Mouse (Mus musculus) stomach, postnatal 0 days (tissue): ENCODE data around the gene Hif3a. TPM values are rescaled to one million over a fixed set of nuclear protein-coding genes. Genes with fewer than 3 reads are reported as not detected.

Source experiments
- ATAC-seq: fragments of 200-750 bp; cut with Nextera tagmentation; 2 replicates; pipeline ENCODE4 v1.8.0; 2017; ENCODE audit not compliant: low FRiP score, low TSS enrichment
- DNase-seq: peaks from one replicate; pipeline ENCODE4 v3.0.0-alpha.2; 2016; ENCODE audit warnings: low spot score
- H3K27ac ChIP-seq: fragments of 300-500 bp; sonication (generic); replicated peaks from 2 replicates; pipeline ENCODE4 v1.5.1; 2014; ENCODE audit warnings: mild to moderate bottlenecking, control low read depth
- H3K27me3 ChIP-seq: fragments of 300-500 bp; sonication (generic); 2 replicates; pipeline ENCODE4 v1.6.1; 2014; ENCODE audit warnings: low read length; ENCODE audit not compliant: control insufficient read depth, insufficient read depth
- H3K36me3 ChIP-seq: fragments of 300-500 bp; sonication (generic); 2 replicates; pipeline ENCODE4 v1.6.1; 2014; ENCODE audit warnings: low read length, mixed read lengths; ENCODE audit not compliant: control insufficient read depth, insufficient read depth
- H3K4me1 ChIP-seq: fragments of 300-500 bp; sonication (generic); replicated peaks from 2 replicates; pipeline ENCODE4 v1.6.1; 2014; ENCODE audit warnings: antibody characterized with exemption; ENCODE audit not compliant: control insufficient read depth, insufficient read depth
- H3K4me2 ChIP-seq: fragments of 300-500 bp; sonication (generic); replicated peaks from 2 replicates; pipeline ENCODE4 v1.6.1; 2014; ENCODE audit warnings: low read depth, mild to moderate bottlenecking, control low read depth, moderate library complexity
- H3K4me3 ChIP-seq: fragments of 300-500 bp; sonication (generic); 2 replicates; pipeline ENCODE4 v1.5.1; 2014; ENCODE audit warnings: low read depth, low read length, control low read depth
- H3K9ac ChIP-seq: fragments of 300-500 bp; sonication (generic); 2 replicates; pipeline ENCODE4 v1.6.1; 2014; ENCODE audit warnings: mild to moderate bottlenecking, low read length, control low read depth, mixed read lengths
- H3K9me3 ChIP-seq: fragments of 300-500 bp; sonication (generic); 2 replicates; pipeline ENCODE4 v1.6.1; 2016; ENCODE audit warnings: low read length; ENCODE audit not compliant: control insufficient read depth
- CTCF ChIP-seq: IDR thresholded peaks from 2 replicates; pipeline ENCODE4 v1.5.1; 2016; ENCODE audit warnings: antibody characterized with exemption, low read depth, mild to moderate bottlenecking, moderate library complexity
- EP300 ChIP-seq: optimal IDR thresholded peaks from 2 replicates; pipeline ENCODE3; 2016; ENCODE audit warnings: antibody characterized with exemption
- WGBS: fragments of 180-500 bp; shearing (Covaris S2); extraction: QIAGEN DNeasy Blood & Tissue Kit; methylation state at CpG from one replicate; pipeline ENCODE4 v1.1.7; 2014; 5-methylcytosine and 5-hydroxymethylcytosine counted together
- polyA plus RNA-seq: library from polyadenylated mRNA; unstranded; fragments of >200 nt; fragmentation: Nextera tagmentation; extraction: Ambion mirVana; gene quantifications from 2 replicates; pipeline ENCODE4 v1.2.1, GENCODE M21; 2015

The Hif3a gene
- polyA plus RNA-seq, 1 experiment from 2014 or later: 4.0 TPM

DNA sequence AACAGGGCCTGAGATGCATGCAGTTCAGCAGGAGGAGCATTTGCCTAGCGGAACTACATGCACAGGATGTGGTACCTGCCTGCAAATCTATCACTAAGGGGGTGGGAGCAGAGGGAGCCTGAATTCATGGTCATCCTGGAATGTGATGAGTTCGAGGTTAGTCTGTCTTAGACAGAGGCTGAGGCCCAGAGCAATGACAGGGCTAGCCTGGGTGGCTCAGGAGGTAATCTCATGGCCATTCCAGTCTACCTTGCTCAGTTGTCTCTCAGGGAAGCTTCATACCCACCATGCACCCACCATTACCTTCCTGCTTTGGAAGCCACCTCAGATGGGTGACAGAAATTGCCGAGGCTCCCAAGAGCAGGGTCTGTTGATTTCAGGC lies 2.8 kb downstream of the Hif3a start:
- no peaks in the 10 kb centered on the region for H3K27me3 ChIP-seq
- H3K9me3 ChIP-seq: no peaks in the 10 kb centered on the region
- WGBS: 38% methylated on average over 3 of the region's 3 CpGs
- DNase-seq: no peak
- peak overlapping the region; percentile 51 for H3K4me2 ChIP-seq
- no peak for ATAC-seq
- peak overlapping the region; percentile 43 for H3K9ac ChIP-seq
- H3K36me3 ChIP-seq: peaks cover 3% of the 10 kb centered on the region; the same call in 1 of the 2 replicates
- H3K4me1 ChIP-seq: peaks cover 9% of the 10 kb centered on the region
- TF ChIP-seq EP300 (no peak), CTCF (no peak)
- peak overlapping the region; percentile 60 for H3K4me3 ChIP-seq
- peak overlapping the region; percentile 99 for H3K27ac ChIP-seq

DNA sequence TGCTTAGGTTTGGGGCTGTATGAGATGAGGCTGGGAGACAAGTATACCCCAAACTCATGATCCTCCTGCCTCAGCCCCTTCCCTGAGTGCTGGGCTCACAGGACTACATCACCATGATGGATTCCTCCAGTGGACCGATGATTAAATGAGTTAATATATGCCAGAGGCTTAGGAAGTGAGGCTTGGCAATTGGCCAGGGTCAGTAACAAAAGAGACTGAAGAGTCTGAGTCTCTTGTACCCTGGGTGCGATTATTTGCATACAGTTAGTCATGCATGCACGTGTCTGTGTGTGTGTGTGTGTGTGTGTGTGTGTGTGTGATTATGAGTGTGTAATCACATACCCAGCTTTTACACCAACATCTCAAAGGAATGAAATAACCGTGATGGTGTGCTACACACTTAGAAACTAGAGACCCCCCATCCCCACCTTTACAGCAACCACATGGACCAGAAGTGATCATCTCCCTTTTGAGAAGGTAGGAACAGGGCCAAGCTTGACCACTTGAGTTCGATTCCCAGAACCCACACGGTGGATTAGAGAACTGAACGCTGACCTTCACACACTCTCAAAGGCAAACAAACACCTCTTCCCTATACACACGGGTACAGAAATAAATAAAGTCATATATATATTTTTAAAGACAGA lies 3.3 kb downstream of the Hif3a start:
- ATAC-seq (peak; percentile 25), DNase-seq (peak; percentile 85)
- WGBS: 3% methylated on average over 8 of the region's 8 CpGs
- H3K9ac ChIP-seq: peak overlapping the region; percentile 57
- peaks cover 3% of the 10 kb centered on the region; the same call in 1 of the 2 replicates for H3K36me3 ChIP-seq
- TF ChIP-seq CTCF: no peak
- no peak for TF ChIP-seq EP300
- H3K27me3 ChIP-seq: no peaks in the 10 kb centered on the region
- H3K4me1 ChIP-seq: peaks cover 9% of the 10 kb centered on the region
- peak overlapping the region; percentile 60 for H3K4me3 ChIP-seq
- H3K9me3 ChIP-seq: no peaks in the 10 kb centered on the region
- peak overlapping the region; percentile 99 for H3K27ac ChIP-seq
- peak overlapping the region; percentile 51 for H3K4me2 ChIP-seq

DNA sequence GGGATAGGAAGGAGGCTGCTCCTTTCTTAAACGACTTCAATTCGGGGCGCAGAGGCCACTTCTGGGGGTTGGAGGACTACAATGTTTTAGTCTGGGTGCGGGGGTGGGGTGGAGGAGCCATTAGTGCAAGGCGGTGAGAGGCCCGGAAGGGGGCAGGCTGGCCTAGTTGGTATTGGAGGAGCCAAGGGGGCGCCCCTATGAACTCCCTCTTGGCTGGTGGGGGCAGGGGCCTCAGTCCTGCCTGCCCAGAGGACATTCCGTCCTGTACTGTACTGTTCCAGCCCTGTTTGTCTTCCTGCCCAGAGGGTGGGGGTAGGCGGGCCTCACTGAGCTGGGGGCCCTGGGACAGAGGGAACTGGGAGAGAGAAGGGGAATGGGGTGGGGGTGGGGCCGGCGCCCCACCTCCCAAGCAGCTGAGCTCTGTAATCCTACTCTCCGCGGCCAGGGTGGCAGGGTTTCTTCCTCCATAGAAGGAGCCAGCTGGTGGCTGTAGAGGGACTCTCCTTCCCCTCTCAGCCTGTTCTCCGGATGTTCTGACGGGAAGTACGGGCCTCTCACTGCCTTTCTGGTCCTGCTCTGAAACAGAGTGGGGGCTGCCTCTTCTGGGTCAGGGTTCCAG lies 4.0 kb downstream of the Hif3a start:
- DNase-seq (peak; percentile 95), ATAC-seq (peak; percentile 88)
- peak overlapping the region; percentile 57 for H3K9ac ChIP-seq
- peak overlapping the region; percentile 10; the same call in 1 of the 2 replicates for H3K4me3 ChIP-seq
- no peaks in the 10 kb centered on the region for H3K27me3 ChIP-seq
- peaks cover 7% of the 10 kb centered on the region; the same call in 1 of the 2 replicates for H3K36me3 ChIP-seq
- H3K4me2 ChIP-seq: peak overlapping the region; percentile 51
- TF ChIP-seq EP300 (peak; percentile 94), CTCF (peak; percentile 68)
- H3K27ac ChIP-seq: peak overlapping the region; percentile 99
- no peaks in the 10 kb centered on the region for H3K9me3 ChIP-seq
- WGBS: 1% methylated on average over 16 of the region's 16 CpGs
- peaks cover 7% of the 10 kb centered on the region for H3K4me1 ChIP-seq

DNA sequence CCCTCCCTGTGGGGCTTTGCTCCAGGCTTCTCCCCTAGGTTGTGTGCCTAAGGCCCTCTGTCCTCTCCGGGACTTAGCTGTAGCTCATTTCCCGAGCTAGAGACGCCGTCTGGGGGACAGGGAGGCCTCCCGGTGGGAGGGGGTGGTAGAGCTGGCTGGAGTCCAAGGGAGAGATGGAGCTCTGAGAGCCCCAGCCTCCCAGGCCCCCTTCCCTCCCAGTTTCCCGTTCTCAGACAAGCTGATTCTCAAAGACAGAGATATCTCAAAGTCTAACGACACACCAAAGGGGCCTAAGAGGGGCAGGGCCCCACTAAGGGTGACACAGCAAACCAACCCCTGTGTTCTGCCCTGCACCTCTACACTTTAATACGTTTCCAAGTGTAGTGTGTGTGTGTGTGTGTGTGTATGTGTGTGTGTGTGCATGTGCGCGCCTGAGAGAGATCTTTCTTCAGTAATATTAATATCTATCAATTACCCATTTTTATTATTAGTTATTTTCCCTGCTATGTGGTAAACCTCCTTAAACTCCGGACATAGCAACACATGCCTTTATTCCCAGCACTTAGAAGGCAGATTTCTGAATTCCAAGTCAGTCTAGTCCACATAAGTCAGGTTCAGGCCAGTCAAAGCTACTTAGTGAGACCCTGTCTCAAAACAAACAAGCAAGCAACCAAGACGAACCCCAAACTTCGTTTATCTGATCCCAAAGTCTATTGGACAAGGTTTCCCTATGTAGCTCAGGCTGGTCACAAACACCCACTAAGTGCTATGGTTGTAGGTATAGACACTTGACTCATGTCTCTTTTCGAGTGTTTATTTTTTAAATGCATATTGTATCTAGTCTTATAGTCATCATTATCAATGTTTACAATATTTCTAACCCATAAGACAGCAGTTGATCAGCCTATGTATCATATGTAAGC lies 5.4 kb downstream of the Hif3a start:
- Histone ChIP-seq H3K9me3 (no peaks in the 10 kb centered on the region), H3K27ac (peak overlapping the region; percentile 99), H3K27me3 (no peaks in the 10 kb centered on the region), H3K36me3 (peaks cover 7% of the 10 kb centered on the region; the same call in 1 of the 2 replicates), H3K4me3 (peak overlapping the region; percentile 48), H3K4me2 (peak overlapping the region; percentile 86), H3K9ac (peak overlapping the region; percentile 79), H3K4me1 (peaks cover 6% of the 10 kb centered on the region)
- peak; percentile 71 for DNase-seq
- no peak for ATAC-seq
- WGBS: 12% methylated on average over 14 of the region's 14 CpGs
- TF ChIP-seq CTCF: no peak
- TF ChIP-seq EP300: no peak

DNA sequence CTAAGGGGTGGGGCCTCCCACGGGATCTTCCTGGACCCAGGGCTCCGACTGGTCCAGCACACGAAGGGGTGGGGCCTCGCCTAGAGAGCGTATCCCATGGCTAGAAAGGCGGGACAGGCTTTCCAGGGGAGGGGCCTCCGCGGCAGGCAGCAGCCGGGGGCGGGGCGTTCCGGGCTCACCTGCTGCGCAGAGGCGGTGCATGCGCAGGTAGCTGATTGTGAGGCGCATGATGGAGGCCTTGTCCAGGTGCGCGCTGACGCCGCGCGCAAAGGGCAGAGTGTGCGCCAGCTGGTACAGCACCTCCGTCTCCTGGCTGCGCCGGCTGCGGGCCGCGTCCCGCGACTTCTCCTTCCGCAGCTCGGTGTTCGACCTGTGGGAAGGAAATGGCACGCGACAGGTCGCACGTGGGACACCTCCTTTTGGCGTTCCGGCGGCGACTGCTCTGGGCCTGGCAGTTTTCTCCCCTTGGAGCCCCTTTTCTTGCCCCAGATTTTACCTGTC lies 6.1 kb downstream of the Hif3a start:
- Histone ChIP-seq H3K9ac (peak overlapping the region; percentile 79), H3K27ac (peak overlapping the region; percentile 99), H3K27me3 (no peaks in the 10 kb centered on the region), H3K9me3 (no peaks in the 10 kb centered on the region), H3K4me2 (peak overlapping the region; percentile 86), H3K36me3 (peaks cover 7% of the 10 kb centered on the region; the same call in 1 of the 2 replicates), H3K4me3 (peak overlapping the region; percentile 48), H3K4me1 (peaks cover 6% of the 10 kb centered on the region)
- TF ChIP-seq EP300 (no peak), CTCF (no peak)
- WGBS: 1% methylated on average over 41 of the region's 42 CpGs
- DNase-seq: peak; percentile 98
- ATAC-seq: peak; percentile 80
